Mouse (Mus musculus) kidney, adult 18-20 months (tissue): ENCODE data around the gene Cpsf4l.

Source experiments
- DNase-seq: peaks from one replicate; pipeline ENCODE4 v3.0.0; 2021

Gene Cpsf4l

GRCm38 (mm10) chr11:113709731-113710256 is at the start of gene Cpsf4l:
Cpsf4l (minus strand) TSS chr11:113710017.
- peak; percentile 23 for DNase-seq

DNA sequence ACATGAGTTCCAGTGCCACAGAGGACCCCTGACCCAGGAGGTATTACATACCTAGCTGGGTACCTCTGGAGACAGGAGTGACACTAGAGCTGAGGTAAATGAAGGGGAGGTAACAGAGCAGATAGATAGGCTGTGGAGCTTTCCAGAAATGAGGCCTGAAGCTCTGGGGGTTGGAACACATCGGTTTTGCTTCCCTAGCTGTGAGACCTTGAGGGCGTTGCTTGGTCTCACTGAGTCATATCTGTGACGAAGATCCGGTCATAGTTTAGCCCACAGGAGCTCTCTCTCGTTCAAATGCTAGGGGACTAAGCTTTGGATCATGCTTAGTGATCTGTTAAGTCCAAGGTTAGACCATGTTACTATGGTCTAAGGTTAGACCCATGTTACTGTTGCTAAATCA is 49.0 kb upstream of the Cpsf4l start:
- DNase-seq: no peak

DNA sequence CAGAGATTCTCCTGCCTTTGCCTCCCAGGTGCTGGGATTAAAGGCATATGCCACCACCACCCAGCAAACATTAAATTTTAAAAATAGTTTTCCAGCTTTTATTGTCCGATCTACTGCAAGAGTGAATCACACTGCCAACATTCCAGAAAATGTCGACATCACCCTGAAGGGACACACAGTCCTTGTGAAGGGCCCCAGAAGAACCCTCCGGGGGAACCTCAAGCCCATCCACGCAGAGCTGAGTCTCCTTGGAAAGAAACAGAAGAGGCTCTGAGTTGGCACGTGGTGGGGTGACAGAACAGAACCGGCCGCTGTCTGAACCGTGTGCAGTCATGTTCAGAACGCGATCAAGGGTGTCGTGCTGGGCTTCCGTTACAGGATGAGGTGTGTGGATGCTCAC is 46.8 kb upstream of the Cpsf4l start:
- no peak for DNase-seq

DNA sequence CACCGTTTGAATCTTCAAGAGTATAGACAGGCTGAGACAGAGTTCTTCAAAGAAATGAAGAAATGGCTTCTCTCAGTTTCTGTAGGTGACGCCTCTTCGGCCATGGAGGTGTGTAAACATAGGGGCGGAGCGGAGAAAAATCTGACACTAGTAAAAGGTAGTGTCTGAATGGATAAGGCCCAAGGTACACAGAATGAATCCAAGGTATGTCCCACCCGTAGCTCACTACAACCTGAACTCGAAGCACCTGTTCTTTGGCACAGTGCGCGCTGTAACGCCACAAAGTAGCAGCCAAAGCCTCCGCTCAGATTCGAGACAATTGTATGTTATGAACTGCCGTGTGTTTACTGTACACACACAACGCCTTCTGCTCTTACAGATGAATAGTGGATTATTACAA is 46.1 kb upstream of the Cpsf4l start:
- no peak for DNase-seq

DNA sequence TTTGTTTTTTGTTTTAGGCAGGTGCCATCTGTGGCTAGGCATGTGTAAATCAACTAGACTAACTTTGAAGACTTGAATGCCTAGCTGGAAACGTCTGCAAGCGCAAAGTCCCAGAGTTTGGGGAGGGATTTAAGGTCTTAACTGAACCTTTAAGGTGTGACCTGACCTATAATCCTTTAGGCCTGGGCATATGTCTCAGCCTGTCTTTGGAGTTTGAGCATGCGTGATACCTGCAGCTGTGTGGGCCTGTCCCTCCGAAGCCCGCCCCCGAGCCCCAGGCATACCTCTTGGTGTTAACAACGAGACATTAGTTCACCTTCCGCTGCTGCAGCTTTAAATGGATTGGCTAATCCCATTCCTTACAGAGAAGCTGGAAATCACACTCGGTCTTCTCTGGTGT is 45.0 kb upstream of the Cpsf4l start:
- DNase-seq: no peak

DNA sequence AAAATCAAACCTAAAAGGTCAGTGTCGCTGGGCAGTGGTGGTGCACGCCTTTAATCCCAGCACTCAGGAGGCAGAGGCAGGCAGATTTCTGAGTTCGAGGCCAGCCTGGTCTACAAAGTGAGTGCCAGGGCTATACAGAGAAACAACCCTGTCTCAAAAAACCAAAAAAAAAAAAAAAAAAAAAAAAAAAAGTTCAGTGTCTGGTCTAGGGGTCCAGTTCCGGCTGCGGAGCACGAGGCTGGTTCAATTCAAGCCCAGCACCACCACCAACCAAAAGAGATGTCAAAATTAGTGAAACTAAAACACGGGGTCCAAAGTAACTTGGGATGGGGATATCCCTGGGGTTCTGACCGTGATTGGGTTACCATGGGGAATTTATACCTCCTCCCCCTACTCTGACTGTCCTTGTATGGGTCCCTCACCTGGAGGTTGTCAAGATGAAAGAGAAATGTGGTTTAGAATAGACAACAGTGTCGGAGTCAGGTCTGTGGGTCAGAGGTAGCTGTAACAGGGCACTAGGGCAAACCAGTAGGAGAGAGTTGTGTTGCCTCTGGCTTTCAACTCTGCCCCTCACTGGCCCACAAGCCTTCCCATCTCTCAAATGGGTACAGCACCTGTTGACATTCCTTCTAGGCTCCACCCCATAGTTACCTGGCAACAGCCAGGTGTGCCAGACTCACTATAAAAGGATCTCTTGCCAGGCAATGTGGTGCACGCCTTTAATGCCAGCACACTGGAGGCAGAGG is 43.0 kb upstream of the Cpsf4l start:
- no peak for DNase-seq

GRCm38 (mm10) chr11:113752158-113752661 is 42.4 kb upstream of the Cpsf4l start:
- DNase-seq: no peak

- DNase-seq: peak; percentile 83
These were observed 41.8 kb upstream of the Cpsf4l start, which contains the start of gene Cdc42ep4 for GRCm38 (mm10) chr11:113751484-113752084. Cdc42ep4 (minus strand) TSS chr11:113751881.

- peak; percentile 85 for DNase-seq
These were observed 41.0 kb upstream of the Cpsf4l start for GRCm38 (mm10) chr11:113750571-113751483.

DNA sequence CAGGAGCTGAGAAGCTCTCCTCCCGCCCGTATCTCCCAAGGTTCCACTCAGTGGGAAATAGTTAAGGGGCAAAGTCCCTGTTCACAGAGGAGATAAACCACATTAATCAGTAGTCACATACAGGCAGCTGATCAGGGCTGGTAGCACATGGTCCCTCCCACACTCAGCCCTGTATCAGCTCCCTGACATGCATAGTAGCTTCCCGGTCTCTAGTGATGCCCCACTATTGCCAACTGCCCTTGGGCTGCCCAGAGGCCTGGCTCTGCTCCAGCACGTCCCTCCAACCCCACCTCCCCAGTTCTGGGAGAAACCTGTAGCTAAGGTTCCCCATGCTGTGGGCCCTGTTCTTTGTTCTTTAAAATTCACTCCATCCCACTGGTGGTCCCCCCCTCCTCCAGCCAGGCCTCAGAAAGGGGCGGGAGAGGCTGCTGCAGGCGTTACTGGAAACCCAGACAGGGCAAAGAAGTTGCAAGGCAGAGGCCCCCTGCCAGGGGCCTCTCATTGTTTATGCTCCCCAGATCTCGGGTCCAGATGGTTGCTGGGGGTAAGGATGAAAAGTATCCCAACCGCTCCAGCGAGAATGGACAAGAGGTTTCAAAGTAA is 40.0 kb upstream of the Cpsf4l start:
- DNase-seq: no peak

DNA sequence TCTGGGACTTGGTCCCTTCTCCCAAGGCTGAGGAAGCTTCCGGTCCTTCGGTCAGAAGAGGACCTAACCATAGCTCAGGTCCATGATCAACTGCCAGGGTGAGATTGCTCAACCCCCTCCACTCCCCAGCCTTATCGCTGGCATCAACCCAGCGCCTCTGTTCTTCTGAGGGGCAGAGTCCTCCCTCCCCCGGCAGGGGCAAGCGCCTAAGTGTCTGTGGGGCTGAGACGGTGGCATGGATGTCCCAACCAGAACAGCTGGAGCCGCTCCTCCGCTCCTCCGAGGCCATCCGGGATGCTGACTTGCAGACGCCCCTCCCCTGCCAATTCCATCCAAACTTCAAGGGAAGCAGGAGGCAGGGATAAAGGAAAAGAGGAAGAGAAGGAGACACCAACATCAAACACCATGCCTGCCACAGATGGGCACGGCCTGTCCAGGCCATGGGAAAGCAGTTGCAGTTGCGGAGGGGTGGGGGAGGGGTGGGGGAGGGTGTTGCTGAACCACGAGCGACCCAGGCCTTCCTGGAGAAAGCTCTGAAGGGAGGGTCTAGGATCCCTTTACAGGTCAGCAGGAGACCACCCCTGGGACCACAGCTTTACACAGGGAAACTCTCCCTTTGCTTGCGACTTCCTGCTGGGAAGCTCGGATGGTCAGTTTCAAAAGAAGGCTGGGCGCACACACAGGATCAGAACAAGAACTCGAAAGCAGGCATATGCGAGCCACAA is 39.1 kb upstream of the Cpsf4l start:
- DNase-seq: peak; percentile 47

- DNase-seq: no peak
These were observed 38.0 kb upstream of the Cpsf4l start for GRCm38 (mm10) chr11:113747725-113748380.

DNA sequence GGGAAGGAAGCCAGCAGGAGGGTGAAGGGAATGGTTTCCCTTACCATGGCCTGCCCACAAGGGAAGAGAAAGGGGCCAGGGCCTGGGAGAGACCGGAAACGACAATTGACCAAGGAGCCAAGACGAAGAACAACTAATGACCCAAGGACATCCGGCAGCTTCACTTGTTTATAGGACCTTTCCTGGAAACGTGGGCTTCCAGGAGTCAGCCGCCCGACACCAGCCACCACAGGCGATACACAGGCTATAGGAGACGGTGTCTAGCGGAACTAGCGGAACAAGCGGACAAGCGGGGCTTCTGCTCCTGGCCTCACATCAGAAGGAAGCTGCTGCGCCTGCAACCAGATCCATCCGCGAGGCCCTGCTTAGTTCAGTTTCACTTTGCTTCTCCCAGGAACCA is 37.2 kb upstream of the Cpsf4l start:
- DNase-seq: peak; percentile 51

DNA sequence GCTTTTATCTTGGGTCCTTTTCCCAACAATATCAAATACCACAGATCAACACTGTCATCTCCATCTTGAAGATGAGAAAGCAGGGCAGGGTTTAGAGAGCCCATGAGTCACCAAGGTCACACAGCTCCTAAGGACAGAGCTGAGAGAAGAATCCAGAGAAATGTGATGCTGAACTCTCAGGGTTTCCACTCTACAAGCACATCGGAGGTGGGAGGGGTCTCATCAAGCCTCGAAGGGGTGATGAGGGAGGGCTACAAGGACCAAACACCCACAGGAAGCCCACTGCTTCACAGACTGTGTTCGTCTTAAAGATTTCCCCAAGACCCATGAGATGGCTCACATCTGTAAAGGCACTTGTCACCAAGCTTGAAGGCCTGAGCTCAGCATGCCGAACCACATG is 36.1 kb upstream of the Cpsf4l start:
- no peak for DNase-seq

GRCm38 (mm10) chr11:113742998-113743397 is 33.2 kb upstream of the Cpsf4l start:
- DNase-seq: no peak

- DNase-seq: no peak
These were observed 30.3 kb upstream of the Cpsf4l start for GRCm38 (mm10) chr11:113740100-113740499.

DNA sequence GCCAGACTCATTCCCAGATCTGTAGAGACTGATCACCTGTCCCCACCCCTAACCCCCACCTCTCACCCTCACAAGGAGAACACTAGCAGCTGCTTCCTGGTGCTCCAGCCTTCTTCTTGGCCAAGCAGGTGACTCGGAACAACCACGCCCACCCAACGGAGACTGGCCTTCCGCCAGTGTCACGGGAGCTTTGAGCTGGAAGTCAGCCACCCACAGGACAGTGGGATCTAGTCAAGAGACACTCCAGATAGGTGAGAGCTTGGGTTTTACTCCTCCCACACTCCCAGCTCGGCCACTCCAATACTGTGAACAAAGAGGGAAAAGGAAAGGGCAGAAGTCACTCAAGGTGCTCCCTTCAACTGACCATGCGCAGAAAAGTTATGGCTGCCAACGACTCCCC is 29.4 kb upstream of the Cpsf4l start:
- DNase-seq: peak; percentile 87

DNA sequence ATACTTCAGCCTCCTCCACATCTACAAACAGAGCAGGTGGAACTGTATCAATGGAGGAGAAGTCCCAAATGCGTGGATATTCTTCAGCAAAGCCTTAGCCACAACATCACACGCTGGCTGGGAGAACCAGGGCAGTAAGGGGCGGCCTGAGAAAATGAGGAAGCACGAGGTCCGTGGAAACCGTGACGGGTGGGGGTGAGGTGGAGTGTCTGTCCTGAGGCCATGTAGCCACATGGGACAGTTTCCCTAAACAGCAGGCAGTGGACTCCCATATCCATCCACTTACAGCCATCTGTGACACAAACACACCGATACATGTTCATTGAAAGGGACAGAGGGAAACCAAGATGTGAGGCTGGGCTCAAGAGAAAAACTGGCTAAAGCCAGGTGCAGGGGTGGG is 28.1 kb upstream of the Cpsf4l start:
- no peak for DNase-seq

- no peak for DNase-seq
These were observed 27.7 kb upstream of the Cpsf4l start for GRCm38 (mm10) chr11:113737553-113737854.

DNA sequence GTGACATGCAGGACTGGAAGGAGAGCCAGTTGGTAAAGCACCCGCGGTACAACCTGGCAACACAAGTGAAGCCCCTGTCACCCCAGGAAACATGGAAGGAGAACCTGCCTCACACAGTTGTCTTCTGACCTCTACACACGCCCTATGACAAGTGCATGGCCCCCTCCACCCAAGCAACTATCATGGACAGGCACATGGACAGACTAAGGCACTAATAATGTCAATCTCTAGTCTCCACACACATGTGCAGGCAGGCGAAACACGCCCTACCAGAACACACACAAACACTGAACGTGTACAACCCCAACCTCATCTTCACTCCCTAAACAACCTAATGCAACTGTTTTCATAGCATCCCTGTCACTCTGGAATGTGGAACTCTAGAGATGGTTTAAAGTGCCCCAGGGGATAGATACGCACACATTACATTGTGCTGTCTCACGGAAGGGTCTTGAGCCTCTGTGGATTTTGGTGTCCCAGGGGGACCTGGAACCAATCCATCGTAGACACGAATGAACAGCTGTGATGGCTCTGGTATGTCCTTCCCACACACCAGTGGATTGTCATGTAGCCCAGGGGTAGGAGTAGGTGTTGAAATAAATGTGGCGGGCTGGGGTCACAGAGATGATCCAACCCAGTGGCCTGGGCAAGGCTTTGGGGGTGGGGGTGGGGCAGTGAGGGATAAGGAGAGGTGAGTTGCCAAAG is 27.2 kb upstream of the Cpsf4l start:
- no peak for DNase-seq

GRCm38 (mm10) chr11:113735151-113735550 is 25.3 kb upstream of the Cpsf4l start:
- no peak for DNase-seq
